Mouse (Mus musculus): Measurements from ENCODE around the gene Slc32a1.

Gene Slc32a1

DNA sequence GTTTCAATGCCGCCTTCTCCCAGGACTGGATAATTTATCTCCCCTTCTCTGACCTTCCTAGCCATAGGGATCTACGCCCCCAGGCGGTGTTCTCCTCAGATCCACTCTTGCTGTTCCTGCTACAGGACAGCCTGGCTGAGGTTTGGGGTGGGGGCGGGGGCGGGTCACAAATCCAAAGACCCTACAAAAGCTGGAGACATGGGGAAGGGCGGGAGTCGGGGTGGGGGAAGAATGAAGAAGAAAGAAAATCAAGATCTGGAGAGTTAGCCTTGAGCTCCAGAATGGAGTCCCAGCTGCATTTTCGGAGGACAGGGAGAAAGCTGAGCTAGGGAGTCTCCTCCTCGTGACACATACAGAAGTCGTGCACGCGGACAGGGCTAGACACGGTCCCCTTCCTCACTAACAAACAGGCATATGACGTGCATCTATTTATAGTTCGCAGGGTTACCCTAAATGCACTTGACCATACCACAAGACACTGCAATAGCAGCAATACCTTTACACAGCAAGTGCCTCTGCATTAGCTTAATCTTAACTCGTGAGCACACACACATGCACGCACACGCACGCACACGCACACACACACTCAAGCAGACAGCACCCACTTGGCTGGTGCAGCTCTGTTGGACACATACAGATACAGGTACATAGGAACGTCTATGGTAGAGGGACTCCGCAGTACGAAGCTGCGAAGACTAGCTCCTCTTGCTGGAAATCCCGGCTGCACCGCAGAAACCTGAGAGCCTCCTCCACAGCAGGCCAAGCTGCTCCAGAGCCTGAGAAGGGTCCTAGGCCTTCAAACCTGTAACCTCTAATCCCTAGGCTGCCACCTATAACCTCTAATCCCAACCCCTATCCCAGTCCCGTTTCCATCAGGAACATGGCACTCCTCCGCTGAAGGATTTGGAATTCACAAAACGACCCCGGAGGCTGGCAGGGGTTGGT lies 1.4 kb downstream of the Slc32a1 start:
- peak; percentile 38 for DNase-seq (ENCODE audit: low read depth, low spot score)

DNA sequence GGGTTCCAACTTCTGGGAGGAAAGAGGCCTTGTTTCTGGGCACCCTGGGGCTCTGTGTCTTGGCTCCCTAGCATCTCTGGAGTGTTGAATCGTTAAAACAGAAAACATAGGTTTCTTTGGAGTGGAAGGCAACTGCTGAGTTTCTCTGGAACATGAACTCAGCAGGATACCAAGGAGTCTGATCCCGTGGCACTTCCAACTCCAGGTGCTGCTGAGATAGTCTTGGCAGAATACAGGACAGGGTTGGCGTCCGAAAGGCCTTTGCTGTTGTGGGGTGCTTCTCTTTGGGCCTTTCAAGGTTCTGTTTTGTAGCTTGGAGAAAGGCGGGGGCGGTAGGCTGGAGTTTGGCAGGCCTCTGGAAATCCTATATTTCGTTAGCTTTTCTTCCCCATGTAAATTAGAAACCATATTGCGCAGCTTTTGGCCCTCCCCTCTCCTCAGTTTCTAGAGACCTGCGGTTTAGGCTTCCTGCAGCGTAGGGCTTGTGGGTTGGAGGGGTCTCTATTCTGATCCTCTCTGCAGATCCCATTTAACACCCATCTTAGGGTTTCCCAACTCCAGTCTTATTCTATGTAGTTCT lies 2.2 kb downstream of the Slc32a1 start:
- peak; percentile 9 for DNase-seq (ENCODE audit: low read depth, low spot score)

DNA sequence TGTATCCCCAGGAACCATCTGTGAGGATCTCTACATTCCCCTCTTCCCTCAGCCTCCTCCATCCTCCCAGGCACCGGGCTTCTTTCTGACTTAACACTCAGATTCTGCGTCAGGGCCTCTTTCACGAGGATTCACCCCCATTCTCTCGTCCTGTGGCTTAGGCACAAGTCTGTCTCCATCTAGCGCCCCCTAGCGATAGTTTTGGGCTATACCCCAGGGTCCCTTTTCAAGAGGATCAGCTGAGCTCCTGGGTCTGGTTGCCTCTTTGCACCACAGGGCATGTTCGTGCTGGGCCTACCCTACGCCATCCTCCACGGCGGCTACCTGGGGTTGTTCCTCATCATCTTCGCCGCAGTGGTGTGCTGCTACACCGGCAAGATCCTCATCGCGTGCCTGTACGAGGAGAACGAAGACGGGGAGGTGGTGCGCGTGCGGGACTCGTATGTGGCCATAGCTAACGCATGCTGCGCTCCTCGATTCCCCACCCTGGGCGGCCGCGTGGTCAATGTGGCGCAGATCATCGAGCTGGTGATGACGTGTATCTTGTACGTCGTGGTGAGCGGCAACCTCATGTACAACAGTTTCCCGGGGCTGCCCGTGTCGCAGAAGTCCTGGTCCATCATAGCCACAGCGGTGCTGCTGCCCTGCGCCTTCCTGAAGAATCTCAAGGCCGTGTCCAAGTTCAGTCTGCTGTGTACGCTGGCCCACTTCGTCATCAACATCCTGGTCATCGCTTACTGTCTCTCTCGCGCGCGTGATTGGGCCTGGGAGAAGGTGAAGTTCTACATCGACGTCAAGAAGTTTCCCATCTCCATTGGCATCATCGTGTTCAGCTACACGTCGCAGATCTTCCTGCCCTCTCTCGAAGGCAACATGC lies 3.2 kb downstream of the Slc32a1 start:
- peak; percentile 91 for DNase-seq (ENCODE audit: low read depth, low spot score)

DNA sequence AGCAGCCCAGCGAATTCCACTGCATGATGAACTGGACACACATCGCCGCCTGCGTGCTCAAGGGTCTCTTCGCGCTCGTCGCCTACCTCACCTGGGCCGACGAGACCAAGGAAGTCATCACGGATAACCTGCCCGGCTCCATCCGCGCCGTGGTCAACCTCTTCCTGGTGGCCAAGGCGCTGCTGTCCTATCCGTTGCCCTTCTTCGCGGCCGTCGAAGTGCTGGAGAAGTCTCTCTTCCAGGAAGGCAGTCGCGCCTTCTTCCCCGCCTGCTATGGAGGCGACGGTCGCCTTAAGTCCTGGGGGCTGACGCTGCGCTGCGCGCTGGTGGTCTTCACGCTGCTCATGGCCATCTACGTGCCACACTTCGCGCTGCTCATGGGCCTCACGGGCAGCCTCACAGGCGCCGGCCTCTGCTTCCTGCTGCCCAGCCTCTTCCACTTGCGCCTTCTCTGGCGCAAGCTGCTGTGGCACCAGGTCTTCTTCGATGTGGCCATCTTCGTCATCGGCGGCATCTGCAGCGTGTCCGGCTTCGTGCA lies 3.9 kb downstream of the Slc32a1 start:
- peak; percentile 25 for DNase-seq (ENCODE audit: low read depth, low spot score)

DNA sequence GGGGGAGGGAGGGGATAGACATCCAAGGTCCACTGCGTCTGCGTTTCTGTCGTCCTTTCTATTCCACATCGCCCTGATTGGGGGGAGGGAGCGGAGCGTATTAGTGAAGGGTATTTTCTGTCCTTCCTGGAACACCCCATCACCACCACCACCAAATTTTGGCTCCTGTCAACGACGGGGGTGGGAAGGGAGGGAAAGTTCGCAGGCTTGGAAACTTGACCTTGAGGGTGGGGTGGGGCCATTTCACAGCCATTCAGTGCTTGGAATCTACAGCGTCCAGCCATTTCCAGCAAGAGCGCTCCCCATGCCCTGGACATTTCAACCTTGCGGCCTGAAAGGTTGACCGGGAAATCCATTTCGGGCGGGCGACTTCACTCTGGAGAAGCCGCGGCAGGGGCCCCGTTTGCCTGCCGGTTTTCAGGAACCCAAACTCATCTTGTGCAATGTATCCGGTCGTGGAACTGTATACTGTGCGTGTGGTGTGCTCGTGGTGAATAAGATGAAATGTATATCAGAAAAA lies 4.7 kb downstream of the Slc32a1 start:
- peak; percentile 24 for DNase-seq (ENCODE audit: low read depth, low spot score)

DNA sequence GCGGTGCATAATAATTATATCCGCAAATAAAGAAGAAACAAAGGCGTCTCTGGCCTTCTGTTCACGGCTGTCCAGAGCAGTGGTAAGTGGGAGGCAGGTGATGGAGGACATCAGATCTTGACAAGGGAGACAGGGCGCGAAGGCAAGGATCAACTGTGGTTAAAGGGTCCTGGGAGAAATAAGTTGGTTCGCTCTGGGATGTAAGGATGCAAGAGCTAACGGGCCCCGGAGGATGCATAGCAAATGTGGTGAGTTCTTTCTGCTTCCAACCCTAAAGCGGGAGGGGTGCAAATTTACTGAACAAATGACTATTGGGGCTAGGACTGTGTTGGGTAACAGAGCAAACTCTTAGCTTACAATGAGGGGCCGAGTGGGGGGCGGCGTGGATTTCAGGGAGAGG lies 5.1 kb downstream of the Slc32a1 start:
- peak; percentile 12 for DNase-seq (ENCODE audit: low read depth, low spot score)

DNA sequence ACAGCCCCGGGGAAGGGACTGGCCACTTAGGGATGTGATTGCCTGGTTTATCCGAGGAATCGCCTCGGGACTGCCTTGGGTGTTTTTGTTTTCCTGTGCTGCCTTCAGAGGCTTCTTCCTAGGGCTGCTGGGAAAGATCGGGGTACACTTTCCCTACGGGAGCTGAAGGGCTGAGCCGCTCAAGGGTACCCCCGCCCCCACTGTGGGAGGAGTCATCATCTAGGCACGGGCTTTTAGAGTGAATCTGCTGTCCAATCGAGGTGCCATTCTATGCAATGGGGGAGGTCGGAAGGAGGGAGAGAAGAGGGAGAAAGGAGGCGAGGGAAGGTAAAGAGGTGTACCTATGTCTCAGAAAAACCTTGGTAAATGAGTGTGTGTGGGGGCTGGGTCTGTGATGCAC lies 5.7 kb downstream of the Slc32a1 start:
- DNase-seq (ENCODE audit: low read depth, low spot score): peak; percentile 54

DNA sequence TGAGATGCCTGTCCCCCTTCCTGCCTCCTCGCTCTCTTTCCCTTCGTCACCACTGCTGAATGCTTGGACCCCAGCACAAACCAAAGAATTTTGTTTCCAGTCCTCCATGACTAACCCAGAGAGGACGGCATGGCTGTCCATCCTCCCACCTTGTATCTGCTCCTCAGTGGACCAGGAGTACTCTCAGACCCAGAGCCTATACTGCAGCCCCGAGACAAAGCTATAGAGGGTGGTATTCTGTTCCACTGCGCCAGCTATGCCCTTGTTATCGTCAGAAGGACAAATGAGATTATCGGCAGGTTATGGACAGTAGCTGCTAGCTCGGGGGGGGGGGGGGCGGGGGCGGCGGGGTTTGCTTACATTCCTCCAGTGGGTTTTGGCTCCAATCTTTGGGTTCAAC lies 6.2 kb downstream of the Slc32a1 start:
- DNase-seq (ENCODE audit: low read depth, low spot score): no peak

DNA sequence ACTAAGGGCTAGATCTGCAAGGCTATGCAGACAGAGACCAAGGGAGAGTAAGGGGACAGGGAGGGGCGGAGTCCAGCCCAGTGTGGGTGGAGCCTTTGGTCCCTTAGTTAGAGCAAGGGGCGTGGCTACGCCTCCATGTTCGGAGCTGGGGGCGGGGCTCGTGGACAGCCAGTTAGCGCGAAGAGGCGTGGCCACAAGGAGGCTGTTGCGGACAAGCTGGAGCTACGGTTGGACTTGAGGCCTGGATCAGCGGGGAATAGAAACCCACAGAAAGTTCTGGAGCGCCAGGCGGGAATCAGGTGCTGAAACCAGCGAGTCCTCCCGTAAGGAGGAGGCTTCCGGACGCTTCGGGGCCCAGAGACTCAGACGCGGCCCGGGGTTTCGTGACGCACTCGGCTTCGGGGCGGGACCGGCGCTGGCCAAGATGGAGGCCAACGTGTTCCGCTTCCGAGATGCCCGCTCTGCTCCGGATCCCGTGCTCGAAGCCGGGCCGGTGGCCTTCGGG lies 14.2 kb downstream of the Slc32a1 start, which contains the start of gene Actr5:
TSS of gene Actr5 (plus strand) at position 171 of the 505 bp plus-strand sequence.
- peak; percentile 97 for DNase-seq (ENCODE audit: low read depth, low spot score)

DNA sequence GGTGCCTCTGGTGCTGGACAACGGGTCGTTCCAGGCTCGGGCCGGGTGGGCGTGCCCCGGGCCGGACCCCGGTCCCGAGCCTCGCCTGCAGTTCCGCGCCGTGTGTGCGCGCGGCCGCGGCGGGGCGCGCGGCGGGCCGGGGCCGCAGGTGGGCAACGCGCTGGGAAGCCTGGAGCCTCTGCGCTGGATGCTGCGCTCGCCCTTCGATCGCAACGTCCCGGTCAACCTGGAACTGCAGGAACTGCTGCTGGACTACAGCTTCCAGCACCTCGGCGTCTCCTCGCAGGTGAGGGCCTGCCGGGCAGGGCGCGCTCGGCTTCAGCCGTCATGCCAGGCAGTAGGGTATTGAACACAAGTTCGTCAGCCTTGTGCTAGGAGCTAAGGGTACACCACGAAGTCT lies 14.7 kb downstream of the Slc32a1 start:
- DNase-seq (ENCODE audit: low read depth, low spot score): peak; percentile 36

DNA sequence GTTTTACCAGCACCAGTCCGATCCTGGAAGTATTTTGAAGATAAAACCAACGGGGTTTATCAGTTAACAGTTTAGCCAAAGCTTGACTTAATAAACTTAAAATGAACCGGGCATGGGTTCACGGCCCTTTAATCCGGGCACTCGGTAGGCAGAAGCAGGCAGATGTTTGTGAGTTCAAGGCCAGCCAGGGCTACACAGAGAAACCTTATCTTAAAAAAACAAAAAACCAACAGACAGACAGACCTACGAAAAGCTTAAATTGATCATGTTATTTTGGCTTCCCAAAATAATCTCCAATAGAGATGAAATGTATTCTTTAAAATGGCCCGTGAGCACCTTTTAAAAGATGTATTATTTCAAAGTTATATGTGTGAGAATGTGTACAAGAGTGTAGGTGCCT lies 15.1 kb downstream of the Slc32a1 start:
- no peak for DNase-seq (ENCODE audit: low read depth, low spot score)

DNA sequence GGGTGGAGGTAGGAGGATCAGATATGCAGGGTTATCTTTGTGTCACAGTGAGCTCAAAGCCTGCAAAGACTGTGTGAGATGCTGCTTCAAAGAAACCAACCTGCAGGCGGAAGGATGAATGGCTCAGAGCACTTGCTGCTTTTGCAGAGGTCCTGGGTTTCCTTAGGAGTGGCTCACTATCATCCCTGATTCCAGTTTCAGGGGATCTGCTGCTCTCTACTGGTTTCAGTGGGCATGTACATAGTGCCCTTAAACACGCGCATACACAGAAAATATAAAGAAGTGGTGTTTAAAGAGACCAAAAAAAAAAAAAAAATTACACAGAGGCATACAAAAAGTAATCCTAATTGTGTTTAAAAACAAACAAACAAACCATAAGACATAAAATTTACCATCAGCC lies 18.3 kb downstream of the Slc32a1 start:
- peak; percentile 39 for DNase-seq (ENCODE audit: low read depth, low spot score)

DNA sequence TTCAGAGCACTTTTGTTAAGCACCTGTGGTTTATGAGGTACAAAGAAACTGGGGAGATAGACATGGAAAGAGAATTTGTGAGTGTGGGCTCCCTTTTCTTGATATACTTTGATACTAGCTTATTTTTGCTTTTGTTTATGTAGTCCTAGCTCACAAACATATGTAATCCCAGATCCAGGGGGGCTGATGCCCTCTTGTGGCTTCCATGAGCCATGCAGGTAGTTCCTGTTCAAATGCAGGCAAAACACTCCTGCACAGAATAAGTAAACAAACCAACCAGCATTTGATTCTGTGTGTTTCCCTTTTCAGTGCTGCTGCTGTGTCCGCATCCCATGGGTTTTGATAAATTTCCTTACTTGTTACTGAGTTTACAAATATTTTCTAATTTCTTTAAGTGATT lies 18.8 kb downstream of the Slc32a1 start:
- peak; percentile 57 for DNase-seq (ENCODE audit: low read depth, low spot score)

DNA sequence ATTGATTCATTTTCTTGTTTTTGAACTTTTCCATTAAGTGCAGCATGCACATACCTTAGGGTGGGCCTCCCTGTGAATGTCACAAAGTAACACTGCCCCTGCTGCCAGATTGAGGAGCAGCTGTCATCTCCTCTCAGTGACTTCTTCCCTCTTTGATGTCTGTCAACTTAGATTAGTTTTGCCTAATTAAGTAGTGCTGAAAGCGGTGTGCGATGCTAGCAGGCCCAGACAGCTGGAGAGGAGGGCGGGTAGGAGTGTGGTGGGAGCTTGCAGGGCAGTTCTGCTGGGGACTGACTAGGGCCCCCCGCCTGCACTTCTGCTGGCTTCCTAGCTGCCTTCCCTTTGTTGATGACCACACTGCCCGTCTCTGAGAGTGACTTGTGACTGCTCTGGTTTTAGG lies 21.3 kb downstream of the Slc32a1 start:
- DNase-seq (ENCODE audit: low read depth, low spot score): no peak

DNA sequence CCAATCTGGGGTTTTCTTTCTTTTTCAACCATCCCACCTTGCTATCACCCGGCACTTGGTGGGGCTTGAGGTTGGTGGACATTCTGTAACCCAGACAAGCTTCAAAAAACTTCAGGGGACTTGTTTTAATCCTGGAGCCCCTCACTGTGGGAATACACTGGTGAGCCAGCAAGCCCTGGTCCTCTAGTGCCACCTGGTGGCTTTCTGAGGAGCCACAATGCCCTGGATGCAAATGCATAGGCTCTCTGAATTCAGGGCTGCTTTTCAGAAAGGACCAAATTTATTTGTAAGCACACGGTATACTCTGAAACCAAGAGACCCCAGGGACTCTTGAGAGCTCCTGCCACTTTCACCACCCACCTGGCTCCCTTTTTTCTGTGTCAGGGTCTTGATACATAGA lies 31.3 kb downstream of the Slc32a1 start:
- DNase-seq (ENCODE audit: low read depth, low spot score): peak; percentile 62

DNA sequence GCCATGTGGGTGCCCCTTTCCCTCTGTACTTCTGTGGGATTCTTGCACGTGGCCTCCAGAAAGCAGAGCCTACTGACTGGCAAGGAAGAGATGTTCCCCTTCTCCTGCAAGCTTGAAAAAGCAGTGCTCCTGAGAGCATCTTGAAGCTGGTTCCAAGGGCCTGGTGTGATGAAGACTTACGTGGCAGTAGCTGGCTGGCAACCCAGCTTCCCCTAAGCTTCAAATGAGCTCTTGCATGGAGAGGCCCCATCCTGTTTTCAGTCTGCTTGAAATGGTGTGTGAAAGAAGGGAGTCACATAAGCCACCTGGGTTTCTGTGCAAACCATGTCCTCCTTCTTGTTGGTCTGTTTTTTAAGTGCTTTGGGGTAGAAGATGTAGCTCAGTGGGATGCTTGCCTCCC lies 32.0 kb downstream of the Slc32a1 start:
- no peak for DNase-seq (ENCODE audit: low read depth, low spot score)

DNA sequence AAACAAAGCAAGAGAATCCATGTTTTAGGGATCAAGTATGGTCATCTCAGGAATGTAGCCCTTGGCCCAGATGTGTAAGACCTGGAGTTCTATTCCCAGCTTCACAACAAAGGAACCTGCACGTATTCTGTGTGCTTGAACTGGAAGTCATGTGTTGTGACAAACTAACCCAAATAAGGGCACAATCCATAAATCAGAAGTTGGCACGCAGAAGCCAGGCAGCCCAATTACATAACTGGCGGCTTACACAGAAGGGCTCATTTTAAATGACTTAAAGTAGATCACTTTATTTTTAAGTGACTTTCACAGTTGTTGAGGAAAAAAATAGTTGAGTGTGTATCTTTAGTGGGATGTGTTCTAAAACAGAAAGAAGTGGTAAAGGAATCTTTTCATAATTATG lies 33.2 kb downstream of the Slc32a1 start:
- no peak for DNase-seq (ENCODE audit: low read depth, low spot score)

DNA sequence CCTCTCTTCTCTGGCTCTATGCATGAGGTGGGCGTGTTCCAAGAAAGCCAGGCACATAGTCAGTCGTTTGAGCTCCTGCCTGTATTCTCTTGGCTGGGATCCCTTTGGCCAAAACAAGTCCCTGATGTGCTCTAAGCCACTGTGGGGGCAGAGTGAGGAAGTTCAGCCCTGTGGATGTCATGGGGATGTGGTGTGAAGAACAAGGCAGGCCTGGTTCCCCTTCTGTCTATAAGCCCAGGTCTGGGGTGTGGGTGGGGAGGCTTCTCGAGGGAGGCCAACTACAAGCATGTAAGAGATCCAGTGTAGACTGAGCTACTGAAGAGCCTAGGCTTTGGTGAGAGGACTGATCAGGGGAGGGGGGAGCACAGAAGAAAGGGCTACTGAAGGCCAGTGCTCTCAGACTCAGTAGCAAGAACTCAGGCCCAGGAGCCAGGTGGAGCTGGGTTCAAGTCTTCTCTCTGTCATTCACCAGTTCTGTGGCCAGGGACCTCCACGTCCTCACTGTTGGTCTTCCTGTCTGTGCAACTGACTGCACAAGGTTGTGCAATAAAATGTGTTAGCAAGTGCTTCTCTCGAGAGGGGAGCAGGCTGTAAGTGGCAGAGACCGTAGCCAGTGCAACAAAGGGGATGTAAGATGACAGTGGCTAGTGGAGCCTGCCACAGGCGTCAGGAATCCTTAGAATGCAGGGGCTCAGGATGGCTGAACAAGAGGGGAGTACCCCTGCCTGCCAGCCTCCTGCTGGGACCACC lies 40.8 kb downstream of the Slc32a1 start:
- no peak for DNase-seq (ENCODE audit: low read depth, low spot score)

DNA sequence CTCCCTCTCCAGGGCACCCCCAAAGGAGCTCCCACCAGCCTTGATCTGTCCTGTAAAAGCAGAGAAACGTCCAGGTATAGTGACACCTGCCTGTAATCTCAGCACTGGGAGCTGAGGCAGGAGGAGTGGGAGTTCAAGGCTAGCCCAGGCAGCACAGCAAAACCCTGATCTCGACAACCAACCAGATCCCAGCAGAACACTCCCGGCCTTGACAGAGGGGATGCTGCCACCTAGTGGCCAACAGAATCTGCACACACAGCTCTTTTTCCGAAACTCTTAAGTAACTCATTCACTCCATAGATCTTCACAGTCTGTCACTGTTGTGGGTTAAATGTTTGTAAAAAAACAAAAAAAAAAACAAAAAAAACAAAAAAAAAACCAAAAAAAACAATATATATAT lies 42.4 kb downstream of the Slc32a1 start:
- DNase-seq (ENCODE audit: low read depth, low spot score): peak; percentile 85

DNA sequence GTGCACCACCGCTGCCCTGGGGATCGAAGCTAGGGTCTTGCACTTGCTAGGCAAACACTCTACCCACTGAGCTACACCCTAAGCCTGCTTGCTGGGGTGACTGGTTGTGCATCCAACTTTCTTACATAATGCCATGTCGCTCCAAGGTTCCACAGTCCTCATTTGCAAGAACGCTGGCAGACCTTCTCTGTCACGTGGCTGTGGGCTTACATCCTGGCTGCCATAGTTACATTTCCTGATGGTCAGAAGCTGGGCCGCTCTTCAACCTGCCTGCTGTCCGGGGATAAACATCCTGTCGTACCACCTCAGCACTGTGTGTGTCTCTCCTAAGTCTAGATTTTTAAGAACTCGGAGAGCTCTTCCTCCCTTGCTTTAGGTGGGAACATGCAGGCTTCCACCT lies 44.1 kb downstream of the Slc32a1 start:
- no peak for DNase-seq (ENCODE audit: low read depth, low spot score)

DNA sequence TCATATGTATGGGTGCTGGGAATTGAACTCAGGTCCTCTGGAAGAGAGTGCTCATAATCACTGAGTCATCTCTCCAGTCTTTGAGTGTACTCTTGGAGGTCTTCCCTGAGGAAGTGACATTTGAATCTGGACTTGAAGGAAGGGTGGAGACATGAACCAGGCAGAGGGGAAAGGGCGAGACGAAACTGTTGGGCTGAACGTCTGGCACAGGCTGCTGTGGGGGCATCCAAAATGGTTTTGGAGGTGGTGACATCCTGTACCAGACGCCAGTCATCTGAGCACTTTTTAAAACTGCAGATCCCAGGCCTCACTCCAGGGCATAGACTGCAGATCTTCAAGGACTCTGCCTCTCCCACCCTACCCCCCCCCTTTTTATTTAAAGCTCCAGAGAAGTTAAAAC lies 45.2 kb downstream of the Slc32a1 start:
- DNase-seq (ENCODE audit: low read depth, low spot score): no peak

Measured in R1 (cell line).